ENCODE assay signal across 16 mouse cellular contexts in the genomic region with DNA sequence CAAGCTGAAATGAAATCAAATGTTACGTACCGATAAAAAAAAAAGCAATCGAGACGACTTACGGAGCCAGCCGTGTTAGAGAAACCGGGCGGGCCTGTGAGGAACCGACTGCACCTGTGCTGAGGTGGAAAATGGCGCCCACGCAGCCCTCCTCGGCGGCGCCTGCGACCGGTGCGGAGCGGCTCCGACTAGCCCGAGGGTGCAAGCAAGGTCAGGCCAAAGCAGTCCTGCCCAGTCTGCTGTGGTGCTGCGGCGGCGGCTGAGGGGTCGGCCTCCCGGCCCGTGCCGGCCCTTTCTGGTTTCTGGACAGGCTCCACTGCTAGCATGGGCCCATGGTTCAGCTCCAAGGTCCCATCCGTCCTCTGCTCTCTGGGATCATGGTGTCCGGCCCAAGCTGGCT.
DNase-seq lines count a peak whose midpoint lies in the region; ATAC-seq and TF ChIP-seq lines count a peak whose summit lies in the region.
"Had no signal": no experiment of that assay in that cellular context is flagged by ENCODE, and none has a peak within 500 bp of the region (broad histone marks: within the 10 kb centered on the region; RNA-seq: fewer than 3 reads in every experiment).

No protein-coding gene starts in this region.

- H3K9ac ChIP-seq in hindbrain, embryonic 13.5 days: no peak overlapping the region
- no peak overlapping the region for H3K9ac ChIP-seq in hindbrain, embryonic 14.5 days
- peak overlapping the region; percentile 65 for H3K9ac ChIP-seq in ES-Bruce4 (ENCODE audit: low read depth, poor library complexity, severe bottlenecking)
- H3K9ac ChIP-seq in embryonic facial prominence, embryonic 13.5 days: no peak overlapping the region
- H3K9ac ChIP-seq: heart, embryonic 15.5 days had no signal

- ATAC-seq in hindbrain, embryonic 13.5 days (ENCODE audit: low FRiP score): peak; percentile 68; the same call in 1 of the 2 replicates
- ATAC-seq in hindbrain, embryonic 14.5 days (ENCODE audit: low FRiP score): no peak
- 0 out of 2 replicates have a peak, but pooled peaks have one; percentile 26 for ATAC-seq in embryonic facial prominence, embryonic 13.5 days (ENCODE audit: insufficient number of reproducible peaks, insufficient read depth, low FRiP score, low TSS enrichment, low read depth)
- ATAC-seq: activated CD4-positive, CD25-positive, alpha-beta regulatory T cell, adult 4 months had no signal

- no peak overlapping the region for H3K4me3 ChIP-seq in hindbrain, embryonic 13.5 days
- H3K4me3 ChIP-seq in hindbrain, embryonic 14.5 days (replicated peaks; ENCODE audit: low read length): no peak overlapping the region
- H3K4me3 ChIP-seq in E14TG2a.4 (replicated peaks; ENCODE audit: low read length) (peak overlapping the region; percentile 65), ES-Bruce4 (ENCODE audit: low read depth, low read length) (peak overlapping the region; percentile 44)
- H3K4me3 ChIP-seq in embryonic facial prominence, embryonic 13.5 days: no peak overlapping the region
- H3K4me3 ChIP-seq: heart, embryonic 15.5 days had no signal

- H3K27ac ChIP-seq in hindbrain, embryonic 13.5 days: no peak overlapping the region
- H3K27ac ChIP-seq in hindbrain, embryonic 14.5 days: no peak overlapping the region
- no peak overlapping the region; the same call in 1 of the 2 replicates for H3K27ac ChIP-seq in ES-Bruce4 (ENCODE audit: insufficient read depth, low read length)
- no peak overlapping the region for H3K27ac ChIP-seq in embryonic facial prominence, embryonic 13.5 days
- H3K27ac ChIP-seq: heart, embryonic 15.5 days had no signal

- WGBS in hindbrain, embryonic 13.5 days: 78% methylated on average over 29 of the region's 29 CpGs
- WGBS in hindbrain, embryonic 14.5 days: 81% methylated on average over 29 of the region's 29 CpGs
- WGBS in embryonic facial prominence, embryonic 13.5 days: 85% methylated on average over 29 of the region's 29 CpGs

- H3K27me3 ChIP-seq in hindbrain, embryonic 13.5 days: no peaks in the 10 kb centered on the region
- no peaks in the 10 kb centered on the region for H3K27me3 ChIP-seq in hindbrain, embryonic 14.5 days (ENCODE audit: control insufficient read depth, insufficient read depth, low read length)
- H3K27me3 ChIP-seq in E14TG2a.4 (ENCODE audit: insufficient read depth, low read length) (no peaks in the 10 kb centered on the region), ES-Bruce4 (ENCODE audit: control insufficient read depth, insufficient read depth, low read length, poor library complexity, severe bottlenecking) (no peaks in the 10 kb centered on the region)
- H3K27me3 ChIP-seq in embryonic facial prominence, embryonic 13.5 days: no peaks in the 10 kb centered on the region
- H3K27me3 ChIP-seq: heart, embryonic 15.5 days had no signal

- TF ChIP-seq CTCF in E14TG2a.4 (conservative IDR thresholded peaks at IDR 0.05; ENCODE audit: low read length) (no peak), ES-Bruce4 (IDR thresholded peaks at IDR 0.05; ENCODE audit: low read depth, low read length) (no peak)

- no peaks in the 10 kb centered on the region for H3K4me1 ChIP-seq in hindbrain, embryonic 13.5 days (replicated peaks)
- no peaks in the 10 kb centered on the region for H3K4me1 ChIP-seq in hindbrain, embryonic 14.5 days (replicated peaks; ENCODE audit: control insufficient read depth, insufficient read depth, low read length)
- H3K4me1 ChIP-seq in E14TG2a.4 (replicated peaks; ENCODE audit: low read depth, low read length) (peaks cover 4% of the 10 kb centered on the region; the same call in 1 of the 2 replicates), ES-Bruce4 (ENCODE audit: control insufficient read depth, insufficient read depth, low read length) (no peaks in the 10 kb centered on the region)
- 0 out of 2 replicates have a peak, but pooled peaks cover 2% of the 10 kb centered on the region for H3K4me1 ChIP-seq in embryonic facial prominence, embryonic 13.5 days

- TF ChIP-seq EP300 in ES-Bruce4 (IDR thresholded peaks at IDR 0.05; ENCODE audit: insufficient read depth, low read depth, low read length): 0 out of 2 replicates have a peak, but pooled peaks have one; percentile 27

- H3K4me2 ChIP-seq in hindbrain, embryonic 13.5 days: no peak overlapping the region
- no peak overlapping the region for H3K4me2 ChIP-seq in hindbrain, embryonic 14.5 days (replicated peaks)
- H3K4me2 ChIP-seq in embryonic facial prominence, embryonic 13.5 days: no peak overlapping the region
- H3K4me2 ChIP-seq: heart, embryonic 15.5 days; midbrain, embryonic 11.5 days had no signal

- H3K9me3 ChIP-seq in hindbrain, embryonic 13.5 days: no peaks in the 10 kb centered on the region
- H3K9me3 ChIP-seq in hindbrain, embryonic 14.5 days (ENCODE audit: control insufficient read depth, low read length): no peaks in the 10 kb centered on the region
- H3K9me3 ChIP-seq in E14TG2a.4 (ENCODE audit: low read length) (no peaks in the 10 kb centered on the region), ES-Bruce4 (replicated peaks; ENCODE audit: control insufficient read depth, insufficient read depth, low read length, poor library complexity, severe bottlenecking) (no peaks in the 10 kb centered on the region)
- H3K9me3 ChIP-seq in embryonic facial prominence, embryonic 13.5 days: no peaks in the 10 kb centered on the region
- H3K9me3 ChIP-seq: heart, embryonic 15.5 days had no signal

- DNase-seq in hindbrain, embryonic 14.5 days (ENCODE audit: low spot score): no peak
- DNase-seq in liver: no peak
- DNase-seq in ovary, postnatal 36 days (ENCODE audit: low spot score): no peak
- DNase-seq: adrenal gland, postnatal 25 days; cerebellum, adult 2 months; kidney, adult 8-10 months; lung, adult 2 months; lung, postnatal 36 days; thymus, postnatal 14 days had no signal

- TF ChIP-seq POLR2A in ES-Bruce4 (IDR thresholded peaks at IDR 0.05; ENCODE audit: insufficient read depth, low read length): no peak

- peaks cover 11% of the 10 kb centered on the region for H3K36me3 ChIP-seq in hindbrain, embryonic 13.5 days
- H3K36me3 ChIP-seq in hindbrain, embryonic 14.5 days (replicated peaks; ENCODE audit: control insufficient read depth, insufficient read depth): peaks cover 27% of the 10 kb centered on the region
- H3K36me3 ChIP-seq in E14TG2a.4 (ENCODE audit: insufficient read depth, low read length) (no peaks in the 10 kb centered on the region), ES-Bruce4 (ENCODE audit: control insufficient read depth, insufficient read depth, low read length, poor library complexity, severe bottlenecking) (no peaks in the 10 kb centered on the region)
- H3K36me3 ChIP-seq in embryonic facial prominence, embryonic 13.5 days: 0 out of 2 replicates have a peak, but pooled peaks cover 6% of the 10 kb centered on the region
- H3K36me3 ChIP-seq: heart, embryonic 15.5 days had no signal

Comparison
In these comparisons a context has a peak if more than half of its experiments do, and no peak if none do; other contexts are left out.
1. H3K4me3 ChIP-seq: peak in E14TG2a.4 (single experiment) and ES-Bruce4 (single experiment); none in hindbrain, embryonic 13.5 days (single experiment), hindbrain, embryonic 14.5 days (single experiment) and embryonic facial prominence, embryonic 13.5 days (single experiment).